In the genomic region with DNA sequence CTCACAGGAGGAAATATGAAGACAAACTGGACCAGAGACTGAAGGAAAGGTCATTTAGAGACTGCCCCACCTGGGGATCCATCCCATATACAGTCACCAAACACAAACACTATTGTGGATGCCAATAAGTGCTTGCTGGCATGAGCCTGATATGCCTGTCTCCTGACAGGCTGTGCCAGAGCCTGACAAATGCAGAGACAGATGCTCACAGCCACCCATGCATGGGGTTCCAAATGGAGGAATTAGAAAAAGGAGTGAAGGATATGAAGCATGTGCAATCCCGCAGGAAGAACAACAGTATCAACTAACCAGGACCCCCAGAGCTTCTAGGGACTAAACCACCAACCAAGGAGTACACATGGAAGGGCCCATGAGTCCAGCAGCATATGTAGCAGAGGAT, we compare ENCODE assay signal across 17 mouse cellular contexts.
"Had no signal": no experiment of that assay in that cellular context is flagged by ENCODE, and none has a peak within 500 bp of the region (broad histone marks: within the 10 kb centered on the region; RNA-seq: fewer than 3 reads in every experiment).

No protein-coding gene starts in this region.

- H3K9ac ChIP-seq: liver, embryonic 15.5 days; lung, embryonic 14.5 days; midbrain, embryonic 12.5 days; neural tube, embryonic 13.5 days had no signal

- H3K4me2 ChIP-seq: liver, embryonic 11.5 days; liver, embryonic 15.5 days; lung, embryonic 14.5 days; midbrain, embryonic 12.5 days; neural tube, embryonic 13.5 days had no signal

- H3K4me3 ChIP-seq: limb, embryonic 10.5 days; liver, embryonic 15.5 days; megakaryocyte, embryonic 14.5 days; midbrain, embryonic 12.5 days; neural tube, embryonic 13.5 days had no signal

- H3K9me3 ChIP-seq: limb, embryonic 10.5 days; liver, embryonic 15.5 days; midbrain, embryonic 12.5 days; neural tube, embryonic 13.5 days had no signal

- ATAC-seq: inflammation-experienced regulatory T-cells, adult 6 months; intestine, postnatal 0 days; midbrain, embryonic 16.5 days had no signal

- H3K27me3 ChIP-seq: liver, embryonic 15.5 days; megakaryocyte, embryonic 14.5 days; midbrain, embryonic 12.5 days; neural tube, embryonic 13.5 days had no signal

- H3K4me1 ChIP-seq: limb, embryonic 10.5 days; liver, embryonic 15.5 days; megakaryocyte, embryonic 14.5 days; midbrain, embryonic 12.5 days; neural tube, embryonic 13.5 days had no signal

- H3K27ac ChIP-seq: kidney, postnatal 0 days; limb, embryonic 10.5 days; liver, embryonic 15.5 days; macrophage; midbrain, embryonic 12.5 days; neural tube, embryonic 13.5 days had no signal

- DNase-seq: kidney, adult 8-10 months; kidney, postnatal 36 days; lung, embryonic 14.5 days; lung, postnatal 10 days; right cerebral cortex, postnatal 14 days; thymus, postnatal 36 days had no signal

- H3K36me3 ChIP-seq: limb, embryonic 10.5 days; liver, embryonic 15.5 days; midbrain, embryonic 12.5 days; neural tube, embryonic 13.5 days had no signal
